Mouse (Mus musculus): ENCODE measurements around the gene Tmem8.

The Tmem8 gene

GRCm38 (mm10) chr17:26113181-26113948 lies at the start of gene Tmem8:
Gene Tmem8 (plus strand): TSS chr17:26113299.
- DNase-seq, result peak; percentile 97

GRCm38 (mm10) chr17:26064916-26065315 lies 48.2 kb upstream of the Tmem8 start:
- no peak for DNase-seq

- peak; percentile 89 for DNase-seq
These were observed 46.5 kb upstream of the Tmem8 start for GRCm38 (mm10) chr17:26066488-26067020.

DNA sequence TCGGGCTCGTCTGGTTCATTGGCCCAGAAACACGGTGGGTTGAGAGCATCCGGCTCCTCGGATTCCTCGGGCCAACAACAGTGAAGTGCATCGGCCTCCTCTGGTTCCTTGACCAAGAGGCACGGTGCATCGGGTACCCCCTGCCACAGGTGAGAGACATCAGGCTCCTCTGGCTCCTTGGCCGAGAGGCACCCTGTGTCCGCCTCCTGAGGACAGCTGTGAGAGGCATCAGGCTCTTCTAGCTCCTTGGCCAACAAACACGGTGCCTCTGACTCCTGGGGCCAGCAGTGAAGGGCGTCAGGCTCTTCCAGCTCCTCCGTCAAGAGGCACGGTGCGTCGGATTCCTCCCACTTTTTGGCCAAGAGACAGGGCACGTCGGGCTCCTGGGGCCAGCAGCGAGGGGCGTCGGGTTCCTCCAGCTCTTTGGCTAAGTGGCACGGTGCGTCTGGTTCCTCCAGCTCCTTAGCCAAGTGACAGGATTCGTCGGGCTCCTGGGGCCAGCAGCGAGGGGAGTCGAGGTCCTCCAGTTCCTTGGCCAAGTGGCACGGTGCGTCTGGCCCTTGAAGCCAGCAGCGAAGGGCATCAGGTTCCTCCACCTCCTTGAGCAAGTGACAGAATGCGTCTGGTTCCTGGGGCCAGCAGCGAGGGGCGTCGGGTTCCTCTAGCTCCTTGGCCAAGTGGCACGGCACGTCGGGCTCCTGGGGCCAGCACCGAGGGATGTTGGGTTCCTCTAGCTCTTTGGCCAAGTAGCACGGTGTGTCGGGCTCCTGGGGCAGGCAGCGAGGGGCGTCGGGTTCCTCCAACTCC lies 44.9 kb upstream of the Tmem8 start:
- peak; percentile 93 for DNase-seq

GRCm38 (mm10) chr17:26068831-26069739 lies 44.0 kb upstream of the Tmem8 start, which contains the start of gene Rab11fip3:
Gene Rab11fip3 (minus strand): TSS chr17:26069555.
- peak; percentile 99 for DNase-seq

- no peak for DNase-seq
These were observed 43.0 kb upstream of the Tmem8 start for GRCm38 (mm10) chr17:26070136-26070535.

DNA sequence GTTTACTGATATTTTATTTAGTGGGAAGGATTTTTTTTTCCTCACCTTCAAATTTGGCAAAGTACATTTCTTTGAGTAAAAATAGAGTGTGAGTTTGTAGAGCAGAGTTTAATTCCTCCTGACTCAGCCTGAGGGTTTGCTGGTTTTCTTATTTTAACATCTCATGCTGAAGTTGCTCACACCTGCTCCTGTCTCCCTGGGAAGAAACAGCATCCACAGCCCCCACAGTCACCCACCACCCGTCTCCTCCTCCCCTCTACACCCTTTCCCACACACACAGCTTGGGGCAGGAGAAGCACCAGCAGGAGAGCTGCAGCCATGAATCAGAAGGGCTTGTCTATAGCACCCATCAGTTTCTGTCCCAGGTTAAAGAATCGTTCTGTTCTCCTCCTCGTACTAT lies 37.9 kb upstream of the Tmem8 start:
- DNase-seq, result no peak

DNA sequence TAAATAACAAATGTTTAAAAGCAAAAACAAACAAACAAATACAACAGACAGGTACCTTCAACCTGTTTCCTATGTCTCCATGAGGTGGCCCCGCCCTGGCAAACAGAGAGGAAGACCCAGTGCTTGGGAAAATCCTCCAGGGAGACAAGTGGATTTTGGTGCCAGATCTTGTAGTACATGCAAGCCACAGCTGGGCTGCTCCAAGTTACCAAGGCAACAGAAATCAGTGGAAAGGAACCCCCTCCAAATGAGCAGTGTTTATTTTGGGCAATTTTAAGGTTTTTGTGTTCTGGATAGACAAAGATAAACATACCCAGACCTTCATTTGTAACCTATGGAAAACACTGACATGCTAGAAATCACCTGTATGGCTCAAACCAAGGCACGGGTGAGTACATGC lies 34.2 kb upstream of the Tmem8 start:
- no peak for DNase-seq

DNA sequence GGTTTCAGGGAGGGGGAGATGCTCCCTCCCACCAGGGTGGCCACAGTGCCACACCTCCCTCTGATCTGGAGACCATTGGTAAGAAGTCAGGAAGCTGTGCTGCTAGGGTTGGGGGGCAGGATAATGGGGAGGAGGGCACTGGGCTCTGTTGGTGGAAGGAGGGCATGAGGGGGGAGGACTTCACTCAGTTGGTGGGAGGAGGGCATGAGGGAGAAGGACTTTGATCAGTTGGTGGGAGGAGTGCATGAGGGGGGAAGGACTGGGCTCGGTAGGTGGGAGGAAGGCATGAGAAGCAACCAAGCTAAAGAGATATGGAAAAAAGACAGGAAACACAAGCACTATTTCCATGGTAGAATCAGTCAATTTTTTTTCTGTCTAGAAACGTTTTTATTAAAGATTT lies 32.2 kb upstream of the Tmem8 start:
- DNase-seq, result no peak

DNA sequence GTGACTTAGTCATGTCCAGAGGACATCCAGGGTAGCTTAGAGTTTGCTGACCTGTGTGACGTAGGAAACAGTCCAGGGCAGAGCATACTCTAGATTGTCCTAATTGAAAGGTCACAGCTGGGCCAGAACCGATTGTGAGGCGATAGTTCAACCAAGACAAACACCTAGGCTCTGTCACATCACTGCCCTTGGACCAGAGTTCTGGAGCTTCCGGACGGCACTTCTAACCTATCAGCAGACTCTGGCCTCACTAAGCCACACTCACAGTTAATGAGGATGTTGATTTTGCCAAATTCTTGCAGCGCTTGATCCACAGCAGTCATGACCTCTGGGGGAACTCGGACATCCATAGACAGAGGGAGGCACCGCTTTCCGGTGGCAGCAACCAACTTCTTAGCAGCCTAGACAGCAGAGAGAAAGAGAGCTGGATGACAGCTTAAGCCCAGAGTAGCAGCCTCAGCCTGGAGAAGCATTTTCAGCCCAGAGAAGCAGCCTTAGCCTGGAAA lies 26.0 kb upstream of the Tmem8 start:
- DNase-seq, result no peak

- DNase-seq, result peak; percentile 99
These were observed 23.0 kb upstream of the Tmem8 start, which contains the start of gene Decr2 for GRCm38 (mm10) chr17:26089905-26090632. Gene Decr2 (minus strand): TSS chr17:26090337.

GRCm38 (mm10) chr17:26094531-26095110 lies 18.5 kb upstream of the Tmem8 start:
- DNase-seq, result no peak

DNA sequence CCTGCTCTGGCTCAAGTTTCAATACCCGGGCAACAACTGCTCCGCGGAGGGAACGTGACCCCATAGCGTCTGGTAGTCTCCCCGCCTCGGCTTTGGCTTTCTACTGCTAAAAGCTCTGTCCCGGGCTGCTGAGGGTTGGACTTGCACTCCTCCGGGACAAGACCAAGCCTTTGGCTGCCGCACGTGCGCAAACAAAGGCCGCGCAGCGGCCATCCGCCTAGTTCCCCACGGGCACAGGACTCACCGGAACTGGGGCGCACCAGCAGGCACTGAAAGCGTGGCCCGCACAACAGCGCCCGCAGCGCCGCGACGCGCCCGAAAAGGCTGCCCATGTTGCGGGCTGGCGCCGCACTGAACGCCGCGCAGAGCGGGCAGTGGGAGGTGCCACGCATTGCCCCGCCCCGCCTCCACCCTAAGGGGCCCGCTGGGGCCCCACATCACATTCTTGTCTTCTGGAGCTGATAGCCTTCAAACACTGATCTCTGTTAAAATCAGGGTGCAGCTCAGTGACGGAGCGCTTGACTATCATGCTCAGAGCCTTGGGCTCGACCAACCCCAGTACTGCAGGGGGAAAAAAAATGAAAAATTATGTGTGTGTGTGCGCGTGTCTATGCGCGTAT lies 17.9 kb upstream of the Tmem8 start, which contains the start of gene Nme4:
Gene Nme4, minus strand, starts transcription at position 482 of the 620 bp plus-strand sequence.
- DNase-seq, result peak; percentile 94

GRCm38 (mm10) chr17:26098461-26098860 lies 14.6 kb upstream of the Tmem8 start:
- peak; percentile 87 for DNase-seq

DNA sequence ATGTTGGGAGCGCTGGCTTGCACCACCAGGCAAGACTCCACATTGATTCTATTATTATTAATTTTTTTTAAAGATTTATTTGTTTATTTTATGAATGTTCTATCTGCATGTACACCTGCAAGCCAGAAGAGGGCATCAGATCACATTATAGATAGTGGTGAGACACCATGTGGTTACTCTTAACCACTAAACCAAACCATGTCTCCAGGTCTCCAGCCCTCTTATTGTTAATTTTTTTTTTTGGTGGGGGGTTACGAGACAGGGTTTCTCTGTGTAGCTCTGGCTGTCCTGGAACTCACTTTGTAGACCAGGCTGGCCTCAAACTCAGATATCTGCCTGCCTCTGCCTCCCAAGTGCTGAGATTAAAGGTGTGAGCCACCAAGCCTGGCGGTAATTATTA lies 13.8 kb upstream of the Tmem8 start:
- peak; percentile 89 for DNase-seq

DNA sequence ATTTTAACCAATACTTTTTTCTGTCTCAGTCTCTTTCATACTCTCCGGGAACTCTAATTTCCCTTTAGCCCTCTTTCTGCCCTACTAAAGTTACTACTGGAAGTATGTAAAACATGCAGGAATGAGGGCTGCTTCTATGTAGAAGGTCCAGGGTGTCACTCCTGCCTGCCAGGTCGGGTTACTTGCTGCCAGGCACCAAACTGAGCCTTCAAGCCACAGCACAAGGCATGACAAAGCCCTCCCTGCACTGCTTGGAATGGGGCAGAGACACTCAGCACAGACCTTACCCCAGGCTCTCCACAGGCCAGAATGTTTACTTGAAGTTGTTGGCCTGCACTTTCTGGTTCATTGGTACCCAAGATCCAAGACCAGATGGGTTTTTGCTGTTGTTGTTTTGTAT lies 12.9 kb upstream of the Tmem8 start:
- peak; percentile 87 for DNase-seq

GRCm38 (mm10) chr17:26101478-26101877 lies 11.6 kb upstream of the Tmem8 start:
- DNase-seq, result peak; percentile 96

GRCm38 (mm10) chr17:26105619-26106018 lies 7.5 kb upstream of the Tmem8 start:
- no peak for DNase-seq

DNA sequence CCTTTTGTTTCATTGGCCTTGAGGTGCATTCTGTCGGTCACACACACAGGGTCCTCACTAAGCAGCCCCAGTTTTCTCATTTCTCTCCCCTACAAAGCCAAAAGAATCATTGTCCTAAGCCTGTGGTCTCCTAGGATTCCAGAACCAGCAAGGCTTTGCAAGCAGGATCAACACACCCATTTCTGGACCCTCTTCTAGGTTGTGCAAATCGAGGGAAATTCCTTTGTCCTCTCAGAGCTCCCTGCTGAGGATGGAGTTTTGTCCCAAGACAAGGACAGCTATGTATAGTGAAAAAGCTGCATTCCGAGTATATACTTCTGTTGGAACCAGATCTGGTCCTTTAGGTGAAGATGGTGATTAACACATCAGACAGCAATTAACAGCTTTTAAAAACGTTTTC lies 2.9 kb upstream of the Tmem8 start:
- no peak for DNase-seq

DNA sequence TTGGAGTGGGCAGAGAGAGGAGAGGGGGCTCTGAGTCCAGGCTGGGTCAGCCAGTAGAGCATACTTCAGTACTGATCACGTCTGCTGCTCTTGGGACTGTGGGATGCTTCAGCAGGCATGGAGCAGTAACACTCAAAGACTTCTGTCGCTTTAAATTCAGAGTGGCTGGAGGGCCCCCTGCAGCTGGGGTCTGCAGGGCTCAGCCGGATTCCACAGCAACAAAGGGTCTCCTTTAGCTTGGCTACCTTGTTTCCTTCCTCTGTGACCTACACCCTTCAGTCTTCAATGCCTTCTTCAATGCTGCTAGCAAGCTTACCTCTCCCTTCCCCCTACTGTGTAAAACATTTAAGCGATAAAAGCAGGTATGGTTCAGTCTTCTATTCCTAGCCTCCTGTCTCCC lies 2.1 kb upstream of the Tmem8 start:
- no peak for DNase-seq

DNA sequence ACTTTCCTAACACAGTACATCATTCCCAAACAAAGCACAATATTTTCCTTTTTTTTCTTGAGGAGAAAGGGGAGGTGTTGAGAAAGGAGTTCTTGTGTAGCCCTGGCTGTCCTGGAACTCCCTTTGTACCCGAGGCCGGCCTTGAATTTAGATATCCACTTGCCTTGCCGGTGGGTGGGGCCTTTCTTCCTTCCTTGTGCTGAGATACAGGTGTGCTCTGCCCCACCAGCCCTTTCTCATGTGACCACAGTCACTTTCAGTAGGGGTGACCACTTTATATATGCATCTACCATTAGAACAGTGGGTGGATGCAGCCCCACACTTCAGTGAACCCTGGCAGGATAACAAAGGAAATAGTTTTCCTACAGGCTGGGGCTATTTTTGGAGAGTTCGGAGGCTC lies 1.4 kb upstream of the Tmem8 start:
- DNase-seq, result peak; percentile 75

All from heart, adult 11 months (tissue).